Mouse (Mus musculus) heart, postnatal 4 days (tissue): ENCODE measurements around the gene Odf2l. TPM values are rescaled to one million over a fixed set of nuclear protein-coding genes. Genes with fewer than 3 reads are reported as not detected.

Experiments used
- total RNA-seq, 2 experiments: library from RNA; stranded (reverse); gene quantifications; 2 replicates each; pipeline ENCODE4 v1.2.3; 2021

Odf2l gene
- total RNA-seq, 2 experiments from 2014 or later, result 13.8 to 18.9 TPM

Other genes starting within 250 kb of the Odf2l start
- not detected for gene Clca4b, start 186.1 kb upstream of the Odf2l start, total RNA-seq
- not detected for gene Clca4a, start 143.5 kb upstream of the Odf2l start, total RNA-seq
- gene Clca1, start 85.8 kb upstream of the Odf2l start, total RNA-seq, result not detected
- gene Clca2, start 19.1 kb upstream of the Odf2l start, total RNA-seq, result under 1 TPM in 1 of 2 experiments, not detected in 1; 0.48 TPM
- gene Col24a1, start 173.9 kb downstream of the Odf2l start, total RNA-seq, result 1 to 10 TPM; 3.1 to 4.6 TPM